Mouse (Mus musculus): ENCODE data around the gene Ccdc97.

- TF ChIP-seq EP300 (IDR thresholded peaks at IDR 0.05; ENCODE audit: low read depth) = peak; percentile 78; the same call in 1 of the 2 replicates
- no peak for TF ChIP-seq CTCF (IDR thresholded peaks at IDR 0.05; ENCODE audit: low read depth)
Measured at GRCm38 (mm10) chr7:25680514-25681258, 38.2 kb downstream of the Ccdc97 start, which contains the start of gene B9d2.
